Mouse (Mus musculus): Measurements from ENCODE around the gene Bcas3.

- TF ChIP-seq CTCF (IDR thresholded peaks at IDR 0.05; ENCODE audit: low read depth) (peak; percentile 53), EP300 (IDR thresholded peaks at IDR 0.05; ENCODE audit: low read depth) (no peak)
These were observed 478.0 kb downstream of the Bcas3 start for GRCm38 (mm10) chr11:85830901-85831341.
